Mouse (Mus musculus) cerebellum, adult 11 months (tissue): ENCODE data around the gene Nt5dc2.

Experiments
- DNase-seq: peaks from one replicate; pipeline ENCODE4 v3.0.0; 2022

Gene Nt5dc2

DNA sequence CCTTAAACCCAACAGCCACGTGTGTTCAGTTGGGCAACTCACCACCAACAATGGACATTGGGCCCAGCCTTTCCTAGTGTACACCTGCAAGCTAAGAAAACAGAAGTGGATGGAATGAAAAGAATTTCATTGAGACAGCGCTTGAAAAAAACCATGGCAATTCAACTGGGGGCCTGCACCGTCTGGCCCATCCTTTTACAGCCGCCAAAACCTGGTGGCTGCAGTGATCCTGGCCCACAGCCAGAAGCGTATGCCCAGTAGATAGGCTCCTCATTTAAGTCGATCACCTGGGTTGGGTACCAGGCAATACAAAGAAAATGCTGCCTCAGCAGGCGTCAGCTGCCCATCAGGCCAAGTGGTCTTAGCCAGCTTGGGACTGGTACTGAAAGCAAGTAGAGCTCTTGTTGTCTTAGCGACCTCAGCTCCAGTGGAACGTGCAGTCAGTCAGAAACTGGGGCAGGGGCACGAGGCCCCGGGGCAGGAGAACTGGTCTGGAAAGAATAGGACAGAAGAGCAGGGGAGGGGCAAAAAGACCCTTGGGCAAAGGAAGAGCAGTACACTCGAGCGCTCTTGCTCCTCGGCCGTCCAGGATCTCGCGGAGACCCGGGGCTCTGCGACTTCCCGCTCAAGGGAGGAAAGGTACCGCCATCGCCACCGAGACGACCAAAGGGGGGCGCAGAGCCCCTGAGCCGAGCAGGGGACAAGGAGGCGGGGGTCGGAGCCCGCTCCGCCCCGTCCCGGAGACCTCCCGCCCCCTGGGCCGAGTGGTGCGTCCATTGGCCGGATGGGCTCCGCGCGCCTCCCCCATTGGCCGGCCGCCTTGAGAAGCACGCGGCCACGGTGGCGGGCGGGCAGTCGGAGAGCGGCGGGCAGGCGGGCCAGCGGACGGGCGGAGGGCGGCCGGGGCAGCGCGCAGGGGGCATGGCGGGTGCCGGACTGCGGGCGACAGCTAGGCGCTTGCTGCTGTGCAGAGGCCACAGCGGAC lies at the start of gene Nt5dc2:
Gene Nt5dc2, plus strand, starts transcription at position 818 of the 985 bp plus-strand sequence.
- DNase-seq: peak; percentile 56

DNA sequence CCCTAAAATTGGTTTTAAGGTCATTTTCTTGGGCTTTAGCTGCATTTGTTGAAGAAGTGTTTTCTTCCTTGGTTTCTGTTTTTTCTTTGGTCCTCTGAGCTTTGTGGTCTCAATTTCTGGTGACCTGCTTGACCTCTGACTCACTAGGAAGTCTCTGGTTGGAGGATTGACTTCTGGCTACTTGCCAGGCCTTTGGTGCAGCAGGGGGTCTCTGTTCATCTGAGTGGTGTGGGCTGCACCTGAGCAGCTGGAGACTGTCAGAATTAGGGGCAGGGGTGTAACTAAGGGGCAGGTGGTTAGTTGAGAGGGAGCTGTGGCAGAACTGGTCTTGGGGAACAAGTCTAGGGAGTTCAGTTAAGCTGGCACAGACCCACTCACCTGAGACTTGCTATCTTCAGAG lies 49.7 kb upstream of the Nt5dc2 start:
- DNase-seq: no peak

DNA sequence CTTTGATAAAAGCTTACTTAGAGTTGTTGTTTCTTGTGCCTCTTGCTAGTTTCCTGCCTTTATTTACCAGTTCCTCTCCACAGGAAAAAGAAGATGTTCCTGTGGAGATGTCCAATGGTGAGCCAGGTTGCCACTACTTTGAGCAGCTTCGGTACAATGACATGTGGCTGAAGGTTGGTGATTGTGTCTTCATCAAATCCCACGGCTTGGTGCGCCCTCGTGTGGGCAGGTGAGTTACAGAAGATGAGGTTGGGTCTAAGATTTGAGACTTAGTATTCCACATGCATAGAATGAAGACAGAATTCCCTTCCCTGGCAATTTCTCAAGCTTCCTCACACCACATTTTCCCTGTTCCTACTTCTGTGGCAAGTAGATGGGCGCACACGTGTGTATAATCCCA lies 43.4 kb upstream of the Nt5dc2 start:
- DNase-seq: no peak

DNA sequence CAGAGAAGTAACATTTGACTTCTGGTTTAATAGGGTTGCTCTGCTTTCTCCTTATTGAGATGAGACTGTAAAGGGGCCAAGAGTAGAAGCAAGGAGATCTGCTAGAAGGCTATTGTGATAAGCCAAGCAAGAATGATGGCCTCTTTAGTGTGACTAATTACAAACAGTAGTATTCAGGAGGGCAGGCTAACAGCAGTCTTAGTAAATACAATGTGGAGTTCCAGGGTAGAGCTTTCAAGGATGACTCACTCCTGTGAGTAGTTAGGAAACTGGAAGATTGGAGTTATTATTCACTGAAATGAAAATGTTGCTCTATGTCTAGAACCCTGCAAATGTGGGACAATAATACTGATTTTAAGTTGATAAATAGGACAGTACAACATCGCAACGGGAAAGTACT lies 42.3 kb upstream of the Nt5dc2 start:
- DNase-seq: no peak

- DNase-seq: no peak
Measured at GRCm38 (mm10) chr14:31089918-31090317, 40.9 kb upstream of the Nt5dc2 start.

DNA sequence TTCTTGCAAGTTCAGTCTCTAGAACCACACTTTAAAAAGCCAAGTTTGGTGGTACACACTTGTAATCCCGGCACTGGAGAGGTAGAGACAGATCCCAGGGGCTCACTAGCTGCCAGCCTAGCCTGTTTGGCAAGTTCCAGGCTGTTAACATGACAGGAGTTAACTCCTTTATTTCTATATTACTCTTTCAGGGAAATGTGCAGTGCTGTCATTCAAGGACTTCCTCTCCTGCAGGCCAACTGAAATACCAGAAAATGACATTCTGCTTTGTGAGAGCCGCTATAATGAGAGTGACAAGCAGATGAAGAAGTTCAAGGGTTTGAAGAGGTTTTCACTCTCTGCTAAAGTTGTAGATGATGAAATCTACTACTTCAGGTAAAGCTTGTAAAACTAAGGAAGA lies 25.7 kb upstream of the Nt5dc2 start:
- no peak for DNase-seq

GRCm38 (mm10) chr14:31110613-31111012 lies 20.2 kb upstream of the Nt5dc2 start:
- no peak for DNase-seq

DNA sequence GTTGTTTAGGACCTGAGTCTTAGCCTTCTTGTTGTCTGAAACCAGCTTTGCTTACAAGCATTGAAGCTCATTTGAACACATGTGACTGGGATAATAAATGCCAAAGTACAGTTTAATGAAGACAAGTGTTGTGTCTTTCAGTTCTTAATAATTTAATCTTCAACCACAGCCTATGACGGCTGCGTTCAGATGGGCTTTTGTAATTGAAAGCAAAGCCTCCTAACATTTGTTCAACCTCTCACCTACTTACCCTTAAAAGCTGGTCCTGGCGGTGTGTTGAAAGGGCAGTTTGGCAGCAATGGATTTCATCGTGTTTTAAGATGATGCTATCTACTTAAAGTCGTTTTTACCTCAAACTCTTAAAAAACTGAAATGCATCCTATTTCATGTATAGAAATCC lies 18.7 kb upstream of the Nt5dc2 start:
- no peak for DNase-seq

GRCm38 (mm10) chr14:31114011-31114410 lies 16.8 kb upstream of the Nt5dc2 start:
- DNase-seq: no peak

GRCm38 (mm10) chr14:31115522-31115921 lies 15.3 kb upstream of the Nt5dc2 start:
- no peak for DNase-seq

GRCm38 (mm10) chr14:31125106-31126075 lies 5.5 kb upstream of the Nt5dc2 start:
- DNase-seq: no peak

DNA sequence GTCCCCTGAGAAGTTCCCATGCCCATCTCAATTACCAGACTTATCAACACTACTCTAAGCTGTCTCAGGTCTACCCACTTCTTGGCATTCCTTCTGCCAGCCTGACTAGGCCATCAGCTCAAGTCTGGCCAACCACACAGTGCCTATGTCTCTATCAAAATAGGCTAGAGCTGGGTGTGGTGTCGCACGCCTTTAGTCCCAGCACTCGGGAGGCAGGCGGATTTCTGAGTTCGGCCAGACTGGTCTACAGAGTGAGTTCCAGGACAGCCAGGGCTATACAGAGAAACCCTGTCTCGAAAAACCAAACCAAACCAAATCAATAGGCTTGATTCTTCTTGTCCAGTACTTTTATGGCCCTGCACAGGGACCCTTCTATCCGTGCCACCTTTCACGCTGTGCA lies 4.0 kb upstream of the Nt5dc2 start:
- no peak for DNase-seq

DNA sequence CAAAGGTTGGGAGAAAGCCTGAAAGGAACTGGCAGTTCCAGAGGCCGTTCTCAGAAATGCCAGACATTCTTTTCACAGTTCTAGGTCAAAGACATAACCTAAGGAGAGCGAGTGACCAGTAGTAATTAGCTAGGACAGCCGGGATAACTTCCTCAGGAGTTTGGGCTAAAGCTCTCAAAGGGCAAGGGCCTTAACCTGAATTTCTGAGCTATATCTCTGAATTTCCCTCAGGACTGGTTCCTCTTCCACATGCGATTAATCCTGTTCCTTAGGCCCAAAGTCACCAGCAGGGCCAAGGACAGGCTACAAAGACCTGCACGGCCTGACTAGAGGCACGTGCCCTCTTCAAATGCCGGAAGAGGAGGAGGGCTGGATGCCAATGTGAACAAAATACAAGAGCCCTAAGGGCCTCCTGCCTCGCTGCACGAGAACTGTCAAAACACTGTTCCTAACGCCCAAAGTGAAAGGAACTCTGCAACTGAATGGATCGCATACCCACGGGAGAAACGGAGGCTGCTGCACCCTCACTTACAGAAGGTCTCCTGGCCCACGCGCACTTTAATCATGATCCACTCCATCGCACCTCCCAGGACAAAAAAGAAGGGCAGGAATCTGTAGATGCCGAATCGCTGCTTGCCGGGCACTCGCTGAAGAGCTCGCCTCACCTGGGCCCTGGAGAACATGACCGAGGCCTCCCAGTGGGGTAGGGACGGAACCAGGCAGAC lies 2.6 kb upstream of the Nt5dc2 start:
- no peak for DNase-seq

- DNase-seq: peak; percentile 93
Measured at GRCm38 (mm10) chr14:31128826-31129219, 2.0 kb upstream of the Nt5dc2 start, which contains the start of gene Smim4. Smim4 (minus strand) TSS chr14:31128956.

GRCm38 (mm10) chr14:31129326-31130235 lies 1.3 kb upstream of the Nt5dc2 start:
- DNase-seq: no peak

DNA sequence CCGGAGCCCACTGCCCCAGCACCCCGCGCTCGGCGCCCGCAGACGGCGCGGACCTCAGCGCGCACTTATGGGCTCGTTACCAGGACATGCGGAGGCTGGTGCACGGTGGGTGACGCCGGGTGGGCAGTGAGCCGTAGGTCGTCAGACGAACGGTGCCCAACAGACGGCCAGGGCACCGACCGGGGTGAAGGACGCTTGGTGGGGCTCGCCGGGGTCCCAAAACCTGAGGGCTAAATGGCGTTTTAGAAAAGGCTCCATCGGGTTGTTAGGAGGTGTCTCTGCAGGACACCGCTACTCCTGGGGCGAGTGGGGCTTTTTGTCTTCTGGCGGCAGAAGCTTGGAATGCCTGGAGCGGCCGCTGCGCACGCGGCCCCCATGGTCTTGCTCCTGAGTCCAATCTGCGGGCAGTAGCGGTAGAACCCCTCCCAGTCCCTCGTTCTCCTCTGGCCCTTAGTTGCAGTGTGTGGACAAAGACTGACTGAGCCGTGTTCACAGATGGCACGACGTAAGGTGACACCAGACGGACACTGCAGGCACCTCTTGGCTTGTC lies 494 bp downstream of the Nt5dc2 start:
- no peak for DNase-seq

GRCm38 (mm10) chr14:31132031-31132430 lies 1.2 kb downstream of the Nt5dc2 start:
- no peak for DNase-seq

DNA sequence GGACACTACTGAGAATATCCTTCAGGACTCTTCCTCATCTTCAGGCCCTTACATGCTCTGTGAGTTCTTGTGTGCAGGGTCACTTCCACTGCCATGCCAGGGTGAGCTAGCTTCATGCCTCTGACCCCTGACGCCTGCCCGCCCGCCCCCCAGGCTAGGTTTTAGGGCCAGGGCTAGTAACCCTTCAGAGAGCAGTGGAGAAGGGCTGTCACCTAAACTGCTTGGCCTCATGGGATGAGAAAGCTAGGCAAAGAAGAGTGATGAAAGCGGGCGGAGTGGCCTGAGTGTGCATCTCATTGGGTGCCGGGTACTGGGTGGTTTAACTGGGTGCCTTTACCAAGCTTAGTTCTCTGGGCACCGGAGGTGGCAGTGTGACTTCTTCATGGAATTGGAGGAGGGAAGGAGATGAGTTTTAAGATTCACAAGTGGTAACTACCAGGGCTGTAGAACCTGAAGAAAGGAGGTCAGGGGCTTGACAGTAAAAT lies 1.7 kb downstream of the Nt5dc2 start:
- no peak for DNase-seq

DNA sequence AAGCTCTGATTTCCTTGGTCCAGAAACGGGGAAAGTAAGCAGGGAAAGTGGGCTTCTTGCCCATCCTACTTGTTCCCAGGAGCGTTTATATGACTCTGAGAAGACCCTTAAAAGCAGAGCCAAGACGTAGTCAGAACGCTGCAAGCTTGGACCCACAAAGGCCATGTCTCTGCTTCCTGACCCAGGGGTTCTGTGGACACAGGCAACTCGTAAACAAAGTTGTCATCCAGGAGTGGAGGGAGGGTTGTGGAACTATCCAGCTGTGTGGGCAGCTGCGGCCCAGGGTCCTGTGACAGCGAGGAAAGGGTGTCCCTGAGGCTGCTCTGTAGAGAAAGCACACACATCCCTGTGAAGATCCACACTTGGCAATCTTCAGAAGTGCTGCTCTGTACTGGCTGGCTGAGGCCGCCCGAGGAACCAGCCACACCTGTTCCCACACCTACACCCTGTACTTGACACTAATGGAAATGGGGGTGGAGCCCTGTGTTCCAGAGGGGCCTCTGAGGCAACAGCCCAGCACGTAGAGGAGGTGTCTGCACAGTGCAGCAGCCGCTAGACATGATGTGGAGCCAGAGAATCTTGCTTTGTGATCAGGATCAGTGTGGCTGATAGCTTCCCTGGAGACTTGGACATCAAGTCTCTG lies 2.3 kb downstream of the Nt5dc2 start:
- no peak for DNase-seq
